Mouse (Mus musculus) liver, postnatal 0 days (tissue): ENCODE measurements around the gene Inppl1. TPM values are rescaled to one million over a fixed set of nuclear protein-coding genes. Genes with fewer than 3 reads are reported as not detected.

ENCODE experiments used
- ATAC-seq: fragments of 200-750 bp; cut with Nextera tagmentation; 2 replicates; pipeline ENCODE4 v1.8.0; 2017; ENCODE audit warnings: mild to moderate bottlenecking, moderate library complexity
- DNase-seq: peaks from one replicate; pipeline ENCODE4 v3.0.0-alpha.2; 2016
- H3K27ac ChIP-seq: fragments of 300-500 bp; sonication (generic); 2 replicates; pipeline ENCODE4 v1.5.1; 2014; ENCODE audit warnings: antibody characterized with exemption, moderate library complexity, mild to moderate bottlenecking, low read depth
- H3K27me3 ChIP-seq: fragments of 300-500 bp; sonication (generic); 2 replicates; pipeline ENCODE4 v1.6.1; 2014; ENCODE audit warnings: low read length, control low read depth, mixed read lengths; ENCODE audit not compliant: insufficient read depth
- H3K36me3 ChIP-seq: fragments of 300-500 bp; sonication (generic); replicated peaks from 2 replicates; pipeline ENCODE4 v1.6.1; 2014; ENCODE audit warnings: mild to moderate bottlenecking, control low read depth, low read length, moderate library complexity, mixed read lengths; ENCODE audit not compliant: insufficient read depth
- H3K4me1 ChIP-seq: fragments of 300-500 bp; sonication (generic); 2 replicates; pipeline ENCODE4 v1.6.1; 2014; ENCODE audit warnings: antibody characterized with exemption, mild to moderate bottlenecking, control low read depth; ENCODE audit not compliant: insufficient read depth
- H3K4me2 ChIP-seq: fragments of 300-500 bp; sonication (generic); 2 replicates; pipeline ENCODE4 v1.6.1; 2014; ENCODE audit warnings: low read depth, mild to moderate bottlenecking, low read length, moderate library complexity, mixed read lengths
- H3K4me3 ChIP-seq: fragments of 300-500 bp; sonication (generic); 2 replicates; pipeline ENCODE4 v1.5.1; 2014; ENCODE audit warnings: low read depth, low read length
- H3K9ac ChIP-seq: fragments of 300-500 bp; sonication (generic); replicated peaks from 2 replicates; pipeline ENCODE4 v1.6.1; 2014; ENCODE audit warnings: mild to moderate bottlenecking, moderate library complexity
- H3K9me3 ChIP-seq: fragments of 300-500 bp; sonication (generic); 2 replicates; pipeline ENCODE4 v1.6.1; 2016; ENCODE audit warnings: mild to moderate bottlenecking, control low read depth, low read length, mixed read lengths
- CTCF ChIP-seq: sonication (generic); IDR thresholded peaks from 2 replicates; pipeline ENCODE4 v1.5.1; 2016; ENCODE audit warnings: antibody characterized with exemption, low read depth
- EP300 ChIP-seq: IDR thresholded peaks from 2 replicates; pipeline ENCODE4 v1.6.1; 2016; ENCODE audit warnings: antibody characterized with exemption, low read depth, mild to moderate bottlenecking
- WGBS: fragments of 180-500 bp; shearing (Covaris S2); extraction: QIAGEN DNeasy Blood & Tissue Kit; methylation state at CpG from one replicate; pipeline ENCODE4 v1.1.7; 2014; ENCODE audit not compliant: insufficient replicate concordance; 5-methylcytosine and 5-hydroxymethylcytosine counted together
- polyA plus RNA-seq: library from polyadenylated mRNA; unstranded; fragments of >200 nt; fragmentation: Nextera tagmentation; extraction: Ambion mirVana; gene quantifications from 2 replicates; pipeline ENCODE4 v1.2.1, GENCODE M21; 2015

The Inppl1 gene
- polyA plus RNA-seq, 1 experiment from 2014 or later, result 5.0 TPM

- no peaks in the 10 kb centered on the region for H3K9me3 ChIP-seq
- no peak overlapping the region for H3K4me2 ChIP-seq
- H3K36me3 ChIP-seq, result no peaks in the 10 kb centered on the region
- H3K4me3 ChIP-seq, result no peak overlapping the region
- WGBS, result 49% methylated on average over 3 of the region's 3 CpGs
- H3K27ac ChIP-seq, result 0 out of 2 replicates have a peak overlapping the region, but pooled peaks have one; percentile 4
- H3K27me3 ChIP-seq, result no peaks in the 10 kb centered on the region
- no peaks in the 10 kb centered on the region for H3K4me1 ChIP-seq
- TF ChIP-seq CTCF (peak; percentile 18; the same call in 1 of the 2 replicates), EP300 (no peak)
- ATAC-seq (peak; percentile 27; the same call in 1 of the 2 replicates), DNase-seq (no peak)
- no peak overlapping the region for H3K9ac ChIP-seq
Observed at GRCm38 (mm10) chr7:101871296-101871695, 33.3 kb upstream of the Inppl1 start.

- Histone ChIP-seq H3K4me2 (no peak within 1 kb of the TSS), H3K27ac (0 out of 2 replicates have a peak within 1 kb of the TSS, but pooled peaks have one; percentile 4), H3K27me3 (no peaks in the 10 kb centered on the region), H3K4me1 (no peaks in the 10 kb centered on the region), H3K9ac (no peak within 1 kb of the TSS), H3K36me3 (no peaks in the 10 kb centered on the region), H3K9me3 (no peaks in the 10 kb centered on the region), H3K4me3 (no peak within 1 kb of the TSS)
- DNase-seq (no peak), ATAC-seq (no peak)
- 50% methylated on average over 2 of the region's 2 CpGs for WGBS
- TF ChIP-seq CTCF (no peak), EP300 (no peak)
Observed at GRCm38 (mm10) chr7:101870629-101871028, 32.6 kb upstream of the Inppl1 start, which contains the start of gene Folr1. Folr1 (minus strand) TSS chr7:101870788.

- H3K4me1 ChIP-seq, result no peaks in the 10 kb centered on the region
- no peak overlapping the region for H3K27ac ChIP-seq
- no peak overlapping the region for H3K4me2 ChIP-seq
- ATAC-seq (no peak), DNase-seq (no peak)
- no peak for TF ChIP-seq CTCF
- WGBS, result 83% methylated on average over 7 of the region's 7 CpGs
- no peak overlapping the region for H3K4me3 ChIP-seq
- no peaks in the 10 kb centered on the region for H3K27me3 ChIP-seq
- no peaks in the 10 kb centered on the region for H3K9me3 ChIP-seq
- H3K36me3 ChIP-seq, result no peaks in the 10 kb centered on the region
- no peak overlapping the region for H3K9ac ChIP-seq
Observed at GRCm38 (mm10) chr7:101869163-101869500, 31.1 kb upstream of the Inppl1 start.

- no peak for DNase-seq
- H3K9me3 ChIP-seq, result no peaks in the 10 kb centered on the region
- WGBS, result 73% methylated on average over 13 of the region's 13 CpGs
Observed at GRCm38 (mm10) chr7:101868241-101869162, 30.5 kb upstream of the Inppl1 start.

GRCm38 (mm10) chr7:101867482-101867881 is 29.5 kb upstream of the Inppl1 start:
- H3K27ac ChIP-seq, result no peak overlapping the region
- no peaks in the 10 kb centered on the region for H3K4me1 ChIP-seq
- no peak overlapping the region for H3K4me3 ChIP-seq
- no peak overlapping the region for H3K9ac ChIP-seq
- TF ChIP-seq EP300 (no peak), CTCF (no peak)
- no peak for DNase-seq
- no peaks in the 10 kb centered on the region for H3K27me3 ChIP-seq
- no peak overlapping the region for H3K4me2 ChIP-seq
- 72% methylated on average over 4 of the region's 4 CpGs for WGBS
- no peaks in the 10 kb centered on the region for H3K9me3 ChIP-seq
- H3K36me3 ChIP-seq, result no peaks in the 10 kb centered on the region
- ATAC-seq, result no peak

More at GRCm38 (mm10) chr7:101868241-101869162, 30.5 kb upstream of the Inppl1 start:
- H3K4me3 ChIP-seq, result no peak overlapping the region
- ATAC-seq, result no peak
- H3K9ac ChIP-seq, result no peak overlapping the region
- no peak overlapping the region for H3K27ac ChIP-seq
- TF ChIP-seq CTCF (no peak), EP300 (no peak)
- H3K4me2 ChIP-seq, result no peak overlapping the region
- H3K36me3 ChIP-seq, result no peaks in the 10 kb centered on the region
- no peaks in the 10 kb centered on the region for H3K27me3 ChIP-seq
- H3K4me1 ChIP-seq, result no peaks in the 10 kb centered on the region

GRCm38 (mm10) chr7:101866491-101867265 is 28.6 kb upstream of the Inppl1 start:
- H3K9me3 ChIP-seq, result no peaks in the 10 kb centered on the region
- ATAC-seq (no peak), DNase-seq (no peak)
- H3K9ac ChIP-seq, result no peak overlapping the region
- 80% methylated on average over 11 of the region's 11 CpGs for WGBS
- H3K4me3 ChIP-seq, result no peak overlapping the region
- H3K27ac ChIP-seq, result no peak overlapping the region
- H3K36me3 ChIP-seq, result no peaks in the 10 kb centered on the region
- TF ChIP-seq CTCF (no peak), EP300 (no peak)
- no peaks in the 10 kb centered on the region for H3K4me1 ChIP-seq
- H3K4me2 ChIP-seq, result no peak overlapping the region
- no peaks in the 10 kb centered on the region for H3K27me3 ChIP-seq
